Mouse (Mus musculus): ENCODE measurements at regions not wholly inside any gene's neighbourhood (a gene's known extent, or its start where the extent isn't known, plus 50 kb on each side); places are given as distances from the start of the nearest gene placed in this dataset.

GRCm38 (mm10) chr17:79955267-79955666 lies 59.3 kb upstream of the Atl2 start:
- TF ChIP-seq CTCF (IDR thresholded peaks at IDR 0.05; ENCODE audit: low read depth) (no peak), EP300 (IDR thresholded peaks at IDR 0.05; ENCODE audit: low read depth) (no peak)
